Mouse (Mus musculus) embryonic facial prominence, embryonic 13.5 days (tissue): ENCODE results near the gene Prex1. TPM values are rescaled to one million over a fixed set of nuclear protein-coding genes. Genes with fewer than 3 reads are reported as not detected.
A peak's percentile ranks its signal among the peaks of the same experiment; 100 is the strongest.

ENCODE experiments used
- ATAC-seq: fragments of 200-750 bp; cut with Nextera tagmentation; 2 replicates; pipeline ENCODE4 v1.8.0; 2017; ENCODE audit warnings: low read depth; ENCODE audit not compliant: insufficient number of reproducible peaks, insufficient read depth, low FRiP score, low TSS enrichment
- H3K27ac ChIP-seq: fragments of 300-500 bp; sonication (generic); 2 replicates; pipeline ENCODE4 v1.5.1; 2015; ENCODE audit warnings: moderate library complexity, mild to moderate bottlenecking, inconsistent platforms
- H3K27me3 ChIP-seq: fragments of 300-500 bp; sonication (generic); 2 replicates; pipeline ENCODE4 v1.6.1; 2015; ENCODE audit warnings: mild to moderate bottlenecking, inconsistent platforms
- H3K36me3 ChIP-seq: fragments of 300-500 bp; sonication (generic); 2 replicates; pipeline ENCODE4 v1.6.1; 2015; ENCODE audit warnings: mild to moderate bottlenecking, inconsistent platforms
- H3K4me1 ChIP-seq: fragments of 300-500 bp; sonication (generic); 2 replicates; pipeline ENCODE4 v1.6.1; 2015; ENCODE audit warnings: inconsistent platforms
- H3K4me2 ChIP-seq: fragments of 300-500 bp; sonication (generic); 2 replicates; pipeline ENCODE4 v1.6.1; 2015; ENCODE audit warnings: moderate library complexity, mild to moderate bottlenecking, inconsistent platforms
- H3K4me3 ChIP-seq: fragments of 300-500 bp; sonication (generic); 2 replicates; pipeline ENCODE4 v1.5.1; 2015; ENCODE audit warnings: mild to moderate bottlenecking, inconsistent platforms
- H3K9ac ChIP-seq: fragments of 300-500 bp; sonication (generic); 2 replicates; pipeline ENCODE4 v1.6.1; 2015; ENCODE audit warnings: mild to moderate bottlenecking, inconsistent platforms
- H3K9me3 ChIP-seq: fragments of 300-500 bp; sonication (generic); 2 replicates; pipeline ENCODE4 v1.6.1; 2016; ENCODE audit warnings: inconsistent platforms
- WGBS: fragments of 180-500 bp; shearing (Covaris S2); methylation state at CpG from one replicate; pipeline ENCODE4 v1.1.7; 2015; ENCODE audit warnings: mixed read lengths; 5-methylcytosine and 5-hydroxymethylcytosine counted together
- polyA plus RNA-seq: library from polyadenylated mRNA; unstranded; fragments of >200 nt; fragmentation: Nextera tagmentation; extraction: Ambion mirVana; gene quantifications from 2 replicates; pipeline ENCODE4 v1.2.1, GENCODE M21; 2015

Prex1 gene
- polyA plus RNA-seq, 1 experiment from 2014 or later, result 28.4 TPM

DNA sequence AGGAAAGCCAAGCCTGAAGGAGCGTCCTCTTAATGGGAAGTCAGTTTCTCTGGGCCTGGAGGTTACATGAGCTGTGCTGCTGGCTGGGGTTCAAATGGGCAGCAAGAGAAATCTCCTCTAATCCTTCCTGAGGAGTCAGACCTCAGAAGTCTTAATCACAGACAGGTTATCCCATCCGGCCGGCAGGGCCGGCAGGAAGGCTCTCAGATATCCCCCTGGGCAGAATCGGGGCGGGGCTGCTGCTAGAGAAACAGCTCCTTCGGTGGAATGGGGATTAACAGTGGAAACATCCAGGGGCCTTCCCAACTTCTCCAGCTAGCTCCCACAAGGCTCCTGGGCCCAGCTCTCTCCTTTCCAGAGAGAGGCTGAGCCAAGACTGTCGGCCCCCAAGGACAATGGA is 105.1 kb downstream of the Prex1 start:
- no peak overlapping the region for H3K4me2 ChIP-seq
- no peak overlapping the region for H3K9ac ChIP-seq
- H3K36me3 ChIP-seq, result peaks cover 25% of the 10 kb centered on the region
- no peaks in the 10 kb centered on the region for H3K9me3 ChIP-seq
- peak overlapping the region; percentile 55 for H3K27ac ChIP-seq
- no peak overlapping the region for H3K4me3 ChIP-seq
- H3K4me1 ChIP-seq, result peaks cover 46% of the 10 kb centered on the region
- WGBS, result 7% methylated on average over 8 of the region's 8 CpGs
- ATAC-seq, result no peak
- H3K27me3 ChIP-seq, result no peaks in the 10 kb centered on the region

DNA sequence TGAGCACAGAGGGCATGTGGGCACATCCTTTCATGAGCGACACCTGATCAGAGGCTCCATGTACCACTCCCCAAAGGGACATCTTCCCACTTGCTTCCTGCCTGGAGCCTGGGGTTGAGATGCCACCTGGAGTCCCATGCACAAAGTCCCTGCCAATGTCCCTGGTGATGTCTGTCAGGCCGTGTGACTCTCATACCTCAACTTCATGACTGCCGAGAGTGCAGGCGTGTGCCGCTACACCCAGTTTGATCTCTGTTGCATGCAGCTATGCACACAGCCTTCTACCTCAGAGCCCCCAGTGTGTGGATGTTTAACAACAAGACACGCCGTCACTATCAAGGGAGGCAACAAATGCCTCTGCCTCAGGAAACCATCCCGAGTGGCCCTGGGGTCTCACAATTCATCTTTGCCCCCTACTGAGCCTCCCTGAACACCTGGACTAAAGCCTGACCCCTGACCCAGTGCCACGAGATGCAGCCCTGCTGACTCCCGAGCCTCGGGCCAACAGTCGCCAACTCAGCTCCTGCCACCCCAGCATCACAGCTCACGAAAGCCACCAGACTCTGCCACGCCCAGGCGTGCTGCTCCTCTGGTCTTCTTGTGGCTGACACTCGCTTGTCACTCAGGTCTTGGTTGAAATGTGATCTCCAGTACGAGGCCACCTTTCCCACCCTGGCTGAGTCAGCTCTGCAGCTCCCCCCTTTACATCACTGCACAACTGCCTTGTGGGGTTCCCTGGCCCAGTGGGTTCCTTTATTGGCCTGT is 107.0 kb downstream of the Prex1 start:
- 61% methylated on average over 17 of the region's 17 CpGs for WGBS
- Histone ChIP-seq H3K27ac (peak overlapping the region; percentile 28; the same call in 1 of the 2 replicates), H3K4me1 (peaks cover 46% of the 10 kb centered on the region), H3K9me3 (no peaks in the 10 kb centered on the region), H3K4me2 (no peak overlapping the region), H3K9ac (no peak overlapping the region), H3K27me3 (no peaks in the 10 kb centered on the region), H3K36me3 (peaks cover 17% of the 10 kb centered on the region), H3K4me3 (no peak overlapping the region)
- no peak for ATAC-seq

DNA sequence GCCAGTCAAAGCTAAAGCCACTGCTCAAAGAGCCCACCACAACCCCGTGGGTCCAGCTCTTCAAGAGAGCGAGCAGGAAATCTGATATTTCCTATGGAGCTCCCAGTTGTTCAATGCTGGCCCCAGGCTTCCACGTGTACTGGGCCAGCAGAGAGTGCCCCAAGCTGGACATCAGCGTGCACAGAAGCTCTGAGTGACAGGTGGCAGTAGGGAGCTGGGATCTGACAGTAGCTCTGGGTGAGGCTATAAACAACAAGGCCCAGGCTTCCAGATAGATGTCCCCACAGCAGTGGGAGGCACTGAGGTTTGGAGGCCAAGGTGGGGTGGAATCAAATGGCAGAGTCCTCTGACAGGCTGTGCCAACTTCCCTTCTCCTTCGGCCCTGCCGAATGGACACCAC is 107.6 kb downstream of the Prex1 start:
- Histone ChIP-seq H3K27me3 (no peaks in the 10 kb centered on the region), H3K4me2 (no peak overlapping the region), H3K9ac (no peak overlapping the region), H3K36me3 (peaks cover 23% of the 10 kb centered on the region), H3K27ac (peak overlapping the region; percentile 48), H3K9me3 (no peaks in the 10 kb centered on the region), H3K4me3 (no peak overlapping the region), H3K4me1 (peaks cover 46% of the 10 kb centered on the region)
- WGBS, result 36% methylated on average over 6 of the region's 6 CpGs
- ATAC-seq, result no peak

DNA sequence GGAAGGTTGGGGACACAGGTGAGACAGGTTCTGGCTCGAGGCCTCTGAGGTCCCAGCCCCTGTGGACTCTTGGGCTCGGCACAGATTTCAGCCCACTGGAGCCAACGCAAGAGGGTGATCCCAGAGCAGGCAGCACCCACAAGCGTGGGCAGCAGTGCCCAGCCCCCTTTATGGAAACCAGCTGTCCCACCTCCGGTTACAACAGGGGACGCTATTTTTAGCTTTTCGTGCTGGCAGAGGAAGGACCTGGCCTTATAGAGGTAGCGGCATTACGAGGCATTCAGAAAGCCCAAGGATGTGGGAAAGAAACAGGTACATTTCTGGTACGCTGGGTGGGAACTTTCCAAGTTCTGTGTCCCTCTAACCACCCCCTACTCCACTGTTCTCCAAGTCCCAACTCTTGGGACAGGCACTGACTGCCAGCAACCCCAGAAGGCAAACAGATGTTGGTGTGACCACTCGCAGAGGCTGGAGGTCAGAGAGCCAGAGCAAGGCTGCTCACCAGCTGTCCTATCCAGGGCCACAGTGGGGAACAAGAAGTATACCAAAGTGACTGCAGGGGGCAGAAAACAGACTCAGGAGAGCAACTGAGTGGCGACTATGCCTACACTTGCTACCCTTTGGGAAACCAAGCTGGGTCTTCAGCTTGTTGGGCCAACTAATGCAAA is 108.3 kb downstream of the Prex1 start:
- H3K27me3 ChIP-seq, result no peaks in the 10 kb centered on the region
- H3K9me3 ChIP-seq, result no peaks in the 10 kb centered on the region
- no peak for ATAC-seq
- no peak overlapping the region for H3K4me3 ChIP-seq
- no peak overlapping the region for H3K9ac ChIP-seq
- H3K27ac ChIP-seq, result peak overlapping the region; percentile 48; the same call in 1 of the 2 replicates
- peaks cover 46% of the 10 kb centered on the region for H3K4me1 ChIP-seq
- H3K36me3 ChIP-seq, result peaks cover 26% of the 10 kb centered on the region
- no peak overlapping the region for H3K4me2 ChIP-seq
- 39% methylated on average over 12 of the region's 12 CpGs for WGBS

DNA sequence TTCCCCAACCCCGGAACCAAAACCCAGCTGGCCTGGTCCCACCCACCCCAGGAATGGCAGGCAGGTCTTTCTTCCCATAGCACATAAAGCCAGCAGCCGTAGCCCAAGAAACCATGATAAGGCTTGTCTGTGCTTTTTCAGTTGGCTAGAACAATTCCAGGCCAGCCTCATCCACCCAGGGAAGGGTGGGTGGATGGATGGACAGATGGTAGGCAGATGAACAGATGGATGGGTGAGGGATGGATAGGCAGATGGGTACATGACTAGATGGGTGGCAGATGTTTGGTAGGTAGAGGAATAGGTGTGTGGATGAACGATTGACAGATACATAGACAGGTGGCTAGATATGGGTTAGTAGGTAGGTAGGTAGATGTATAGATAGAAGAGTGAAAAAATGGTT is 110.7 kb downstream of the Prex1 start:
- no peaks in the 10 kb centered on the region for H3K9me3 ChIP-seq
- 89% methylated on average over 3 of the region's 3 CpGs for WGBS
- no peak overlapping the region for H3K9ac ChIP-seq
- H3K4me2 ChIP-seq, result no peak overlapping the region
- no peaks in the 10 kb centered on the region for H3K27me3 ChIP-seq
- H3K27ac ChIP-seq, result no peak overlapping the region
- no peak overlapping the region for H3K4me3 ChIP-seq
- ATAC-seq, result no peak
- H3K36me3 ChIP-seq, result peaks cover 30% of the 10 kb centered on the region
- peaks cover 26% of the 10 kb centered on the region for H3K4me1 ChIP-seq

DNA sequence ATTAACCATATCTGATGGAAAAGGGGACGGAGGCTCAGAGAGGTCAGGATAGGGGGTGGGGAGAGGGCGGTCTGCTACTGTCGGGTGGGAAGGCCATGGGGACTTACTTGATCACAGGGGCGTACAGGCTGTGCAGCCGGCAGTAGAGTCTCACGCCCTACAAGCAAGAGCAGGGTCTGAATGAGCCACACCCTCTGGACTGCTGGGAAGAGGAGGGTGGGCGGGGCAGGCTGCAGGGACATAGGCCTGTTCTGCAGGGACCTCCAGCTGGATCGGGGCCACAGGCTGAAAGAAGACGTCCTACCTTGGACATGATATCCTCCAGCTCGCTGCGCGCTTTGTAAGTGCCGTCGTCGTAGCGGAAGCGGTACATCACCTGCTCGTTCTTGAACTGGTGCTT is 112.2 kb downstream of the Prex1 start:
- Histone ChIP-seq H3K27ac (no peak overlapping the region), H3K9ac (no peak overlapping the region), H3K36me3 (peaks cover 30% of the 10 kb centered on the region), H3K27me3 (no peaks in the 10 kb centered on the region), H3K4me1 (peaks cover 18% of the 10 kb centered on the region), H3K9me3 (no peaks in the 10 kb centered on the region), H3K4me3 (no peak overlapping the region), H3K4me2 (no peak overlapping the region)
- WGBS, result 89% methylated on average over 18 of the region's 18 CpGs
- no peak for ATAC-seq

DNA sequence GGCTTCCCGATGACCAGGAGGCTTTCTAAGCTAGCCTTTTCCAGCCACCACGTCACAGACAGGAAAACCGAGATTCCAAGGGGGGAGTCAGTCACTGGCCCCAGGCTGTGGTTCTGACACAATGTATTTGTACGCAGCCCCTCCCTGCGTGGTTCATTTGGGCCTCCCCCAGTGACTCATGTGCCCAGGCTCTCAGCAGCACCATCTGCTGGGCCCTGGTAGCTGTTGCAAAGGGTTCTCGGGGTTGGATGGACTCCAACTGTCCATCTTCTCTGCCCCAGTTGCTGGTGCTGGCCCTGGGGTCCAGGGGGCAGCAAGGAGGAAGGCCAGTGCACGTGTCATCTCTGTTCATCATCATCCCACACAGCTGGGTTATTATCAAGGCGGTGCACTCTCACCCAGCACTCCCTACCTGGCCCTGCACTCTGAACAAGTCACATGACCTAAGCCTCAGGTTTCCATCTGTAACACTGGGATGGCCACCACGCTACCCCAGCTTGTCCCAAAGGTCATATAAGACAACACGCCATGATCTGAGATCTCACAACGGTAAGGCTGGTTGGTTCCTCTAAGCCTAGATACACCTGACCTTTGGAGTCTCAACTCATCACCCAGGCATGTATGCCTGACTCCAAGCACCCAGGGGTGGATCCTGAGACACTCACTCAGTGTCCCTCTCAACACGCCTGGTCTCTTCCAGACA is 115.0 kb downstream of the Prex1 start:
- H3K4me1 ChIP-seq, result peaks cover 8% of the 10 kb centered on the region; the same call in 1 of the 2 replicates
- H3K9ac ChIP-seq, result no peak overlapping the region
- peaks cover 31% of the 10 kb centered on the region for H3K36me3 ChIP-seq
- no peak overlapping the region for H3K4me2 ChIP-seq
- no peaks in the 10 kb centered on the region for H3K9me3 ChIP-seq
- WGBS, result 82% methylated on average over 12 of the region's 12 CpGs
- no peak for ATAC-seq
- no peak overlapping the region for H3K27ac ChIP-seq
- H3K27me3 ChIP-seq, result no peaks in the 10 kb centered on the region
- no peak overlapping the region for H3K4me3 ChIP-seq

DNA sequence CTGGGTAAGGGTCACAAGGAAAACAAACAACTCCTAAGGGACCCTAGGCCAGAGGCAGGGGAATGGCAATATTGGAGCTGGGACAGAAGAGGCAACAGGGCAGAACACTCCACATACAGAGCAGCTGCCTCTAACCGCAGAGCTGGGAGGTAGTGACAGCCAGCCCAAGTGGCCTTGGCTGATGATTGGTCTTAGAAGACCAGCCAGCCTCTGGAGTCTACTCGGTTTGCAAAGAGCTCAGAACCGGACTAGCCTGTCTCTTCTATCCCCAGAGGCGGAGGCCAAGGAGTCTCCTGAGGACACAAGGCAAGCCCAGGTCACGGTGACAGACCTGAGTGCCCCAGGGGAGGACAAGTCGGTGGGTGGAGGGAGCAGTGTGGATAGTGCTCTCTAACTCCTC is 115.9 kb downstream of the Prex1 start:
- no peak overlapping the region; the same call in 1 of the 2 replicates for H3K27ac ChIP-seq
- peaks cover 37% of the 10 kb centered on the region for H3K36me3 ChIP-seq
- H3K4me3 ChIP-seq, result no peak overlapping the region
- H3K4me2 ChIP-seq, result no peak overlapping the region
- 70% methylated on average over 6 of the region's 6 CpGs for WGBS
- peaks cover 11% of the 10 kb centered on the region for H3K4me1 ChIP-seq
- H3K9me3 ChIP-seq, result no peaks in the 10 kb centered on the region
- no peaks in the 10 kb centered on the region for H3K27me3 ChIP-seq
- ATAC-seq, result no peak
- no peak overlapping the region for H3K9ac ChIP-seq

DNA sequence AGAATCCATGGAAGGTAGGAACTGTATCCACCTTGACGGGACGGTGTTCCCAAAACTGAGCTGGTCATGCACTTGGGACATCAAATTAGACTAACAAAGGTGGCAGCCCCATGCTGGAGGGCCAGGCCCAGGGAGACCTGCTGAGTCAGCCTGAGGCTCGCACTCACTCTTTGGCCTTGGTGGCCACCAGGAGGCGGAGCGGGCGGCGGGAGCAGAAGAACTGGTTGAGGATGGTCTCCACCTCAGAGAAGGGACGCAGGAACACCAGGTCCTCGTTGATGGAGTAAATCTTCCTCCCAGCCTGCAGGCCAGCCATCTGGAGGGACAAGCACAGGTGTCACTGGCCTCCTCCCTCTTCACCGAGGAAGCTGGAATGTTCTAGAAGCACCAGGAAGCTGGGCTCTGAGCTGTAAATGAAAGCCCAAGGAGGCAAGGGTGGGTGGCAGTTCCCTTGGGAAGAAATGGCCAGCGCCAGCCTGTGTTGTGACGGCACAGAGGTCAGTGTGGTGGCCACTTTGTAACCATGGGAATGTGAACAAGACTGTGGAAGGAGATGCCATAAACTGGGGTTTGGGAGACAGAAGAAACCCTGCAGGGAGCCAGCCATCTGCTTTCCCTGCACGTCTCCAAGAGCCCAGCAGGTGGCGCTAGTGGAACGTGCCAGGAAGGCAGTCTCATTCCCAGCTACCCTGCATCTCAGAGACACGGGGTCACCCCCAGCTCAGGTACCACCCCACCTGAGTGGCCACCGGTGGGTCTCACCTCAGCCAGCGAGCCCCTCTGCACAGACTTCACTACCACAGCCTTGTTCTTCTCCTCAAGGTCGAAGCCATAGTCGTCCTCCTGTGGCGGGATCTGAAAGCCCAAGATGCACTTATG is 121.4 kb downstream of the Prex1 start:
- ATAC-seq, result no peak

DNA sequence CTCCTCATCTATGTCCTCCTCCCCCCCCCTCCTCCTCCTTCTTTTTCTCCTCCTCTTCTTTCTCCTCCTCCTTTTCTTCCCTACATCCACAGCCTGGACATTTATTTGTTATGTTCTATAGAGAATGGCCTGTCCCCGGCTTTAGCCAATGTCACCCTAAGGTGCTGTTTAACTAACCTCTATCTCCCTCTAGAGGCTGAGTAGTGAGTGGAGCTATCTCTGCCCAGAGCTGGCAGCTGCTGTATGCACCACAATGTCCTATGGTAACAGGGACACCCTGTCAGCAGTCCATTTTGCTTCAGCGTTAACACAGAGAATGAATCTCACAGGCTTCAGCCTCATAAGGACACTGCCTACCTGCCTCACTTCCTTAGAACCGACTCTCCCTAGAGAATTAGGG is 129.1 kb downstream of the Prex1 start:
- Histone ChIP-seq H3K9me3 (no peaks in the 10 kb centered on the region), H3K36me3 (peaks cover 83% of the 10 kb centered on the region), H3K4me3 (no peak overlapping the region), H3K27me3 (no peaks in the 10 kb centered on the region), H3K27ac (no peak overlapping the region), H3K4me2 (no peak overlapping the region), H3K4me1 (no peaks in the 10 kb centered on the region), H3K9ac (no peak overlapping the region)
- 84% methylated on average over 3 of the region's 3 CpGs for WGBS
- no peak for ATAC-seq

More for the DNA sequence above, 121.4 kb downstream of the Prex1 start:
- Histone ChIP-seq H3K9me3 (no peaks in the 10 kb centered on the region), H3K4me2 (no peak overlapping the region), H3K36me3 (peaks cover 39% of the 10 kb centered on the region), H3K27me3 (no peaks in the 10 kb centered on the region), H3K4me3 (no peak overlapping the region), H3K27ac (no peak overlapping the region), H3K4me1 (peaks cover 13% of the 10 kb centered on the region), H3K9ac (no peak overlapping the region)
- 41% methylated on average over 21 of the region's 21 CpGs for WGBS

DNA sequence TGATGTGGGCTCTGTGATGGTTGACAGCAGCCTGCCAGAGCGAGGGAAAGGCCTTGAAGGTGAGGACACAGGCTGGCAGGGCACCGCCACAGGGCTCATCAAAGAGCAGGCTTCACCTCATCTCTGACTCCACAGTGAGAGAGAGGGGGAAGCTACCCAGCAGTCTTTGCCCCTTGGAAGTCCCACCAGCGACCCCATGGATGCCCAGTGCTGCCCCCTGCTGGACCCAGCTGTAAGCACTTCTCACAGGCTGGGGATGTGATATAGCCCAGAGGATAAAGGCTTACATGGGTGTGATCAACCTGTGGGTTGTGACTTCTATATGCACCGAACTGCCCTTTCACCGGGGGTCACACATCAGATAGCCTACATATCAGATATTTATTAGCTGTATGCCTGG is 130.3 kb downstream of the Prex1 start:
- no peak for ATAC-seq
- no peak overlapping the region for H3K4me3 ChIP-seq
- whole genome bisulfite sequencing, result 95% methylated on average over 5 of the region's 5 CpGs

More for the DNA sequence above, 130.3 kb downstream of the Prex1 start:
- H3K36me3 ChIP-seq, result peaks cover 85% of the 10 kb centered on the region
- H3K4me1 ChIP-seq, result no peaks in the 10 kb centered on the region
- no peak overlapping the region for H3K9ac ChIP-seq
- no peaks in the 10 kb centered on the region for H3K9me3 ChIP-seq
- H3K27me3 ChIP-seq, result no peaks in the 10 kb centered on the region
- no peak overlapping the region for H3K4me2 ChIP-seq
- no peak overlapping the region for H3K27ac ChIP-seq
